Mouse (Mus musculus): ENCODE measurements around the gene Krt73.

Krt73 gene

DNA sequence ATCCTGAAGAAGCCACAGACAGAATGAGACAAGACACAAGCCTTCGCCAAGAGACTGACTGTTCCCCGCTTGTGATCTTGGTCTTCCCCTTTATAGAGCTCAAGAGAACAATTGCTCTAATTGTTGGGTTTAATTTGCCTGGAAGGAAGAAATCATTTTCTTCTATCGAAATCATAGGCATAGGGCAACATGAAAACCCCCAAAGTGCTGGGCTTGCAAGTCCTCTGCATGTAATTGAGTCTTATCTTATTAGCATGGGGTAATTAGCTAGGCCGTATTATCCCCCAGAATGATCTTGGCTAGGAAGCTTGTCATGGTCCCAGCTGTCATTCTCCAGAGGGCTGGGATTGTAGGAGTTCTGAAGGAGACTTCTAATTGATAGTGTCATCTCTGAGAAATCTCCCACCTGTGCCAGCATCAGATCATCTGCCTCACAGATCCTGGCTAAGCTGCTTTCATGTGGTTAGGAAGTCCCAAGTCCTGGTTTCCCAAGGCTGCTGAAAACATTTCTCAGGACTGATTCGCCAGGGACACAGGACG lies at the start of gene Krt73:
TSS of gene Krt73 (minus strand) at position 51 of the 540 bp plus-strand sequence.
- DNase-seq (ENCODE audit: low read depth, low spot score) = no peak

DNA sequence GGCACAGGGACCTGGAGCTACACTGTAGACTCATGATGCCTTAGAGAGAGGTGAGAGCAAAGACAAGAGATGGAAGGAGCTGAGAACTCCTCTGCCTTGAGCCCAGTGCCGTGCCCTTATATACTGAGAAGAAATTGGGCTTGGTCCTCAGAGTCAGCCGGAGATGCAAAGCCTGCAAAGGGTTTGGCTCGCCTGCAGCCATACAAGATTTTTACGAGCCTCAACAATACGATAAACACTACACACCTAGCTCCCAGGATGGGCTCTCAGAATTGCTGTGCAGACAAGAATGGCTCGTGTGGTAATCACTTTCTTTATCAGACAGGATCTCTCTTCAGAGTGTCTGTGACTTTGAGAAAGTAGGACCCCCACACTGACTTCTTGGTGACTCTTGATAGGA lies 48.5 kb upstream of the Krt73 start, which contains the start of gene Krt1:
TSS of gene Krt1 (minus strand) at position 101 of the 400 bp plus-strand sequence.
- no peak for DNase-seq (ENCODE audit: low read depth, low spot score)

DNA sequence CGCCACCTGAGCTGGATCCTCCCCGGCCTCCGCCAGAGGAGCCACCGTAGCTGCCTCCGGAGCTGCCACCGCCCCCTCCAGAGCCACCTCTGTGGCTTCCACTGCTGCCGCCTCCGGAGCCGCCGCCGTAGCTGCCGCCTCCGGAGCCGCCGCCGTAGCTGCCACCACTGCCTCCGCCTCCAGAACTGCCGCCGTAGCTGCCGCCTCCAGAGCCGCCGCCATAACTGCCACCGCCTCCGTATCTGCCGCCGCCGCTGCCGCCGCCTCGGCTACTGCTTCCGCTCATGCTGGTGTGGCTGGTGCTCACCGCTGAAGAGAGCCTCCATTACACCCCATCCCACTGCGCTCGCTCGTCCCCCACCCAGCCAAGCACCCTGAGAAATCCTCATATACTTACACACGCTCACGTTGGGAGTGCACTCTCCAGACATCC lies 43.8 kb upstream of the Krt73 start:
- DNase-seq (ENCODE audit: low read depth, low spot score) = no peak

DNA sequence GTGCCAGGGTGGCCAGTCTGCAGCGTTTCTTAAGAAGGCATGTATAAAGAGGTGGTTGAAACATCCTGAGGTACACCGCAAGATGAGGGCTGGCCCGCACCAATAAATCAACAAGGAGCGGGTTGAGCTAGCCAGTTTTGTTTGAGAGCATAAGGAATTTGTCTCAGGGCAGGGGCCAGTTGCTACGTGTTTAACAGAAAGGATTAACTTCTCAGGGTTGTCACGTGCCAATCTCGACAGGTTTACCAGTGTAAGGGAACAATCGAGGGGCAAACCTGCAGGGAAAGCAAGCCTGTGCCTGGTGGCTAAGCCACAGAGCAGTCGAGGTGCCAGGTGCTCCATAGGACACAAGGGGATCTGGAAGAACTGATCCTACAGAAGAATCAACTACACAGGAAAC lies 41.0 kb upstream of the Krt73 start:
- no peak for DNase-seq (ENCODE audit: low read depth, low spot score)

DNA sequence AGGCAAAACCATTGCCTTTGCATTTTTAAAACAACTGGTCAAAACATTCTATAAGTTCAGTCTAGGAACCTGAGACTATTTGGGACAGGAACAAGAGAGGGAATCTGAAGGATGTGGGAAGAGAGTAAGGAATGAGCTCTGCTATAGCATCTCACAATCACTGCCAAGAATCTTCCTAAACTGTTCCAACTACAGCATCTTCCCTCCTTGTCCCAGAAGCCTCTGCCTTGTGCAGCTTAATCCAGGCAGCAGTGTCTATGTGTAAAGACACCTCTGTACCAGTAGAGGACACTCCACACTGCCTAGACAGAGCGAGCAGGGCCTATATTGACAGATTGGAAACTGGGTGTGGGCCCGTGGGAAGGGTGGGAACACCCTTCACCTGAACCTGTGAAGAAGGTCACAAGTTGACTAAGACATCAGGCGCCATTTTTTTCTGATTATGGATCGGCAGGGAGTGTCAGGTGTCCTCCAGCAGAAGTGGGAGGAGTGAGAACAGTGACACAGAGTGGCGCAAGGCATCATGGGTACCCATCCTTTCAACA lies 32.7 kb upstream of the Krt73 start:
- no peak for DNase-seq (ENCODE audit: low read depth, low spot score)

DNA sequence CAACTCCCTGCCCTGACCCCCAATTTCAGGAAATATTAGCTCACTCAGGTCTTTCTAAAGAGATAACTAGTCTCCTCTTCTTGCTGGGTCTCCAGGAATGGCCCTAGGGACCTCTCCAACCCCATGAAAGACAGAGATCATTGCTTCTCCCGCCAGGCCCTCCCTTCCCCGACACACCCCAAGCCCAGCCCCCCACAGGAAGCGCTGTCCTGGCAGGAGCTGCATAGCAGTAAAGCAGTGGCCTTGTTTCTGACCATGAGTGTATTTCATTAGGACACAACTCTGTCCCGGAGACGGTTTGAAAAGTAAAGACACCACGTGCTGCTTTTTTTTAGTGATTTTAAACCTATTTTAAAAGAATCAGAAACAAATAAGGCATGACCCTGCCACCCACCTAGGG lies 31.0 kb upstream of the Krt73 start:
- DNase-seq (ENCODE audit: low read depth, low spot score) = no peak

DNA sequence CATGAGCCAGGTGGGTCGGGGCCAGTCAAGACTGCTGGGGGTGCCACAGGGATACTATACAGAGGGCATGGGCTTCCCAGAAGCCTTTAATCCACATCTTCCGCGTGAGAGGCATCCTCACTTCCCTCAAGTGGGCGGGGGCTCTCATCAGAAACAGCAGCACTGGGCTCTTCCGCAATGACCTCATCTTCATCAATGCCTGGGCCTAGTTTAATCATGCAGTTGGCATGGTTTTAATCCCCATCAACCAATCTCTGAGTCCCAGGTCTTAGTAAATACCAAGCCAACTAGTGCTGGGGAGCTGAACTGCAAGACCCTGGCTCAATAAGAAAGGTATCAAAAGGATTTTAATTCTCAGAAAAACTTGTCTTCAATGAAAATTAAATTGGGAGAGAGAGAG lies 27.3 kb upstream of the Krt73 start:
- DNase-seq (ENCODE audit: low read depth, low spot score) = no peak

DNA sequence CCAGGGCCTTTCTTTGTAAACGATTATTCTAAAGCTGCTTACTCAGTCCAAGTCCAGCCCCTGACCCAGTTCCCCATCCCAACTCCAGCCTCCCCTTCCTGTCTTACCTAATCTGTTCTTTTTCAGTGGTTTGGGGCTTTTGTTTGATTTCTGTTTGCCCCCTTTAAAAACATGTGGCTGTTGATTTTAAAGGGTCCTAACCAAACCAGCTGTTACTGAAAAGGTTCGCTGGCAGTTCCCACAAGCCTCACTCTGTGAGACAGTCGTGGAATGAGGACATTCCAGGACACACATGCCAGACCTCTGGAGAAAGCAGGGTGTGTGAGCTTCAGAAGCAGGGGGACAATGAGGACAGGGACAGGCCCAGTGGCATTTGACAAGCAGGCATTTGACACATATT lies 19.6 kb upstream of the Krt73 start:
- DNase-seq (ENCODE audit: low read depth, low spot score) = no peak

DNA sequence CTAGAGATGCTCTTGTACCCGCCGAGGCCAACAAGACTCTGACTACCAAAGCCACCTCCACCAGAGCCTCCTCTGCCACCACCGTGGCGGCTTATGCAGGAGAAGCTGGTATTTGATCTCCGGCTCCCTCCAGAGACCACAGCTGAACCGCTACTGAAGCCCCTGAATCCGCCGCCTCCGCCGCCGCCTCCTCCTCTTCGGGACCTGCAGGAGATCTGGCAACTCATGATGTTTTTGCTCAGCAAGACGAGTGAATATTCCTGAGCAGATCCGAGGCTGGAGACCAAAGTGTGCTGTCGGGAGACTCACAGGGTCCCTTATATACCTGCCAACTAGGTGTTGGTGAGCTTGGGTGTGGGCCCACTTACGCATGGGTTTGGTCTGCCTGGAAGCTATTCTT lies 15.7 kb upstream of the Krt73 start, which contains the start of gene Krt2:
TSS of gene Krt2 (minus strand) at position 295 of the 400 bp plus-strand sequence.
- no peak for DNase-seq (ENCODE audit: low read depth, low spot score)

DNA sequence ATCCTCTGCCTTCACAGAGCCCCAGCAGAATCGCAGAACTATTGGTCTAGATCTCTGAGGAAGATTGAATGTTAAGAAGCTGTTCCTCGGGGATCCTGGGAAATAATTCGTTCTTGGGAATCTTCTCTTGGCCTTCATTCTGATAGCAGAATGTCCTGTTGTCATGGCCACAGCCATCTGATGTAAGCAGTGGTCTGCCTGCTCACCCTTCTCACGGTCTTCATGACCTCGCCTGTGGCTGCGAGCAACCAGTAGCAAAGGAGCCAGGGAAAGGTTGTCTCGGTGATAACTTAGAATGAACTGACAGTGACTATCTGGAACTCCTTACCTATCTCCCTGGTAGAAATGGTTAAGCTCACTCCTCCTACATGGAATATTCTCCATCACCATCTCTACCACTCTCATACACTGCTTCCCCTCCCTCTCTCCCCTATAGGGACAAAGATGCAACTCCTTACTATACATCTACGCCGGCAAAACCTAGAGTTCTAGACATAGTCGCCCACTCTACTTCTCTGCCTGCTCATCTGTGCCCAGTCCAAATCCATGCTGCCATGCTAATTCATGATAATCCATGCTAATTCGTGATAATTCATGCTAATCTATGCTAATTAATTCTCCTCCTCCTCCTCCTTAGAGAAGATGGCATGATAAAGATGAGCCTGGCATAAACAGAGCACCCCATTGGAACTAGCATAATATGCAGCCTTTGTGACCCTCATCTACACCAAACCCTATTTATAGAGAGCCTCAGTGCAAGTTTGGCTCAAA lies 1.1 kb upstream of the Krt73 start:
- DNase-seq (ENCODE audit: low read depth, low spot score) = no peak

DNA sequence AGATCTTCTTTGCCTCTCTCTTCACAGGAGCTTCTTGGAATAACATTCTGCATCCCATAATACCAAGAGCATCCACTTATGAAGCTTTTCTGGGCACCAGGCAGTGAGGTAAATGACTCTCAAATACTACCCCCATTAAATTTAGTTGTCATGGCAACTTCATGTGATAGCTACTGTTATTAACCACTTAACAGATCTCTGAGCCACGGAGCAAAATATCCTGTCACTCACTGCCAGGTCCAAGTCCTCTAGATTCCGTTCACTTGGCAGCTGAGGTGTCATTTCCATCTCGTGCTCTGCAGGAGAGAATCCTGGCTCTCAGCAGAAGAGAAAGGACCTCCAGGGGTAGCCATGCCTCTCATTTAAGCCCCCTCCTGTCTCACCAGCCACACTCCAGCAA lies 11.3 kb downstream of the Krt73 start:
- DNase-seq (ENCODE audit: low read depth, low spot score) = no peak

DNA sequence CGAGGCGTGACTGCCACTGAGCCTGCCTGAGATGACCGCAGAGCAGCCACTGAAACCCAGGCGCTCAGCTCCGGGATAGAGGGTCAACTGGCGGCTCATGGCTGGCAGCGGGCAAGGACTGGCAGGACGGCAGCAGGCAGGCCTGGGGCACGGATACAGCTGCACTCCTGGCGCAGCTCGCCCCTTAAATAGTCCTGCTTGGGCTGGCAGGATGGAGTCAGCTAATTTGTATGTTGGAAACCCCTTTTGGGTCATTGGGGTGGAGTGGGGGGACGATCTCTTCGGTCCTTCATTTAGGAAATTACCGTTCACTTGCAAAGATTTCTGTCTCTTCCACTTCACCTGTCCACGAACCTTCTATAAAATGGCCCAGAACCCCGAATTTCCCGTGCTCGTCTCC lies 15.8 kb downstream of the Krt73 start, which contains the start of gene Krt72:
TSS of gene Krt72 (minus strand) at position 101 of the 400 bp plus-strand sequence.
- DNase-seq (ENCODE audit: low read depth, low spot score) = no peak

DNA sequence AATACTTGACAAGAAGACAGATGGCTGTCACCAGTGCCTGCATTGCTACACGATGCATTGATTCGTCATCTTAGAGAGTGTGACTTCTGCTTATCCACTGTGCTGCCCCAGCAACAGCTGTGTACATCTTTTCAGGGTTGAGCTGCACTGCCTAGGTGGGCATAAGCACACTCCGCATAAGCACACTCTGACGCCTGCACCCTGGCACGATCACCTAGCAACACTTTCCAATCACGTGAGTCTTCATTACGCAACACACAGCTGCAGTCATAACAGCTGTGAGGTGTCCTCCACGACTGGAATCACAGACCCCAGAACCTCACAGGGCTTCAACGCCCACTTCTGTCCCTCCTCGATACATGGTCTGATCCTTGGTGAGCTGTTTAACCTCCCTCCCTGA lies 28.7 kb downstream of the Krt73 start:
- DNase-seq (ENCODE audit: low read depth, low spot score) = no peak

DNA sequence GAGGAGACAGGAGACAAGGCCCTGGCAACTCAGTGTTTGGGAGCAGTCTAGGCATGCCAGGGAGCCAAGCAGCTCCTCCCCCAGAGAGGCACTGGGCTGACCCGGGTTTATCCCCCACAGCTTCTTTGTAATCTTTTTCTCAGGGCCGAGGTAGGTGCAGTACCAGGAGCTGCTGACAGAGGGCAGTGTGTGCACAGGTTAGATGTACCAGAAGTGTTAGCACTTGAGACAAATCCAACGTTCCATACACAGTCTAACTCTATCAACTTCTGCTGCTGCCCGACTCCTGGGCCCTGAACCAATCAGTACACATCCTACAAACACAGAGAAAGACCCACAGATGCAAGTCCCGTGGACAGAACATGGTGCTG lies 29.4 kb downstream of the Krt73 start:
- DNase-seq (ENCODE audit: low read depth, low spot score) = peak; percentile 80

DNA sequence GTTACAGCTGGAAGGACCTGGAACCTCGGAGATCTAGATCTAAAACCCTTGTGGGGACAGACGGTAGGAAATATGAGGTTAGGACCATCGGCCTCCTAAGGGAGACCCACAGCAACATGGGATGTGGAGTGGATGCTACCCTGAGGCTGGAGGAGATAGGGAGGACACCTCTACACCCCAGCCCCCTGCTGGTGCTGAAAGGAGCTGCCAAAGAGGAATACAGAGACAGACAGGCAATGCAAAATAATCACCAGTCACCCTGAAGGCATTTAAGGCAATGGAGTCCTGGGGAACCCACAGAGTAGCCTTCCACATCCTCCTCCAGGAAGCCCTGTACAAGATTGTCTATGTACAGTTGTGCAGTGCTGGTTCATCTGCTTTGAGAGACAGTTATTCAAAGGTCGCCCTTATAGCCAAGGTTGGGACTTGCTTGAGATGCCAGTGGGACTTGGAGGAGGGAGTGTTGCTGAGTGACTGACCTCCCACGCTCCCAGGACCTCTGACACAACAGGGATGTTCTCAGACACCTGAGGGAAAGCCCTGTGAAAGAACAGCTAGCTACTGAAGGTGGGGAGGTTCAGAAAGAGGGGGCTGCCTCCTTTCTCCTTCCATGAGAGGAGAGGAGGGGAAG lies 30.0 kb downstream of the Krt73 start:
- DNase-seq (ENCODE audit: low read depth, low spot score) = peak; percentile 19

DNA sequence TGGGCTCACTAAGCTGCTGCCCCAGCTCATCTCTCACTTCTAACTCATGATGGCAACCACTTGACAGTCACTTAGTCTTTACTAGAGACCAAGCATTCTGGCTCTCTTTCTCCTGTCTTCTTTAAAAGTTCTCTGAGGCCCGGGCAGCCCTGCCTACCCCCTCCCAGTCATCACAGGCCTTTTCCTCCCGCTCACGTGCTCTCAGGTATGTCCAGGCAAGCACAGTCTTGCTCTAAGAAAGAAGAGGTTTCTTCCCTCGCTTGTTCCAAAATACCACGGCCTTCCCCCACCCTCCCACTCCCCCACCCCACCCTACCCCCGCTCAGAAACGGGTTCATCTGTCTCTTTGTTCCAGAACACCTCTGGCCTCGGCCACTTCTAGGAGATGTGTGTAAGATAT lies 31.9 kb downstream of the Krt73 start:
- no peak for DNase-seq (ENCODE audit: low read depth, low spot score)
